Mouse (Mus musculus) stomach, postnatal 0 days (tissue): ENCODE data around the gene Rpf1. TPM values are rescaled to one million over a fixed set of nuclear protein-coding genes. Genes with fewer than 3 reads are reported as not detected.

ENCODE experiments used
- ATAC-seq: fragments of 200-750 bp; cut with Nextera tagmentation; 2 replicates; pipeline ENCODE4 v1.8.0; 2017; ENCODE audit not compliant: low FRiP score, low TSS enrichment
- DNase-seq: peaks from one replicate; pipeline ENCODE4 v3.0.0-alpha.2; 2016; ENCODE audit warnings: low spot score
- H3K27ac ChIP-seq: fragments of 300-500 bp; sonication (generic); replicated peaks from 2 replicates; pipeline ENCODE4 v1.5.1; 2014; ENCODE audit warnings: mild to moderate bottlenecking, control low read depth
- H3K27me3 ChIP-seq: fragments of 300-500 bp; sonication (generic); 2 replicates; pipeline ENCODE4 v1.6.1; 2014; ENCODE audit warnings: low read length; ENCODE audit not compliant: control insufficient read depth, insufficient read depth
- H3K36me3 ChIP-seq: fragments of 300-500 bp; sonication (generic); 2 replicates; pipeline ENCODE4 v1.6.1; 2014; ENCODE audit warnings: low read length, mixed read lengths; ENCODE audit not compliant: control insufficient read depth, insufficient read depth
- H3K4me1 ChIP-seq: fragments of 300-500 bp; sonication (generic); replicated peaks from 2 replicates; pipeline ENCODE4 v1.6.1; 2014; ENCODE audit warnings: antibody characterized with exemption; ENCODE audit not compliant: control insufficient read depth, insufficient read depth
- H3K4me2 ChIP-seq: fragments of 300-500 bp; sonication (generic); replicated peaks from 2 replicates; pipeline ENCODE4 v1.6.1; 2014; ENCODE audit warnings: low read depth, mild to moderate bottlenecking, control low read depth, moderate library complexity
- H3K4me3 ChIP-seq: fragments of 300-500 bp; sonication (generic); 2 replicates; pipeline ENCODE4 v1.5.1; 2014; ENCODE audit warnings: low read depth, low read length, control low read depth
- H3K9ac ChIP-seq: fragments of 300-500 bp; sonication (generic); 2 replicates; pipeline ENCODE4 v1.6.1; 2014; ENCODE audit warnings: mild to moderate bottlenecking, low read length, control low read depth, mixed read lengths
- H3K9me3 ChIP-seq: fragments of 300-500 bp; sonication (generic); 2 replicates; pipeline ENCODE4 v1.6.1; 2016; ENCODE audit warnings: low read length; ENCODE audit not compliant: control insufficient read depth
- CTCF ChIP-seq: IDR thresholded peaks from 2 replicates; pipeline ENCODE4 v1.5.1; 2016; ENCODE audit warnings: antibody characterized with exemption, low read depth, mild to moderate bottlenecking, moderate library complexity
- EP300 ChIP-seq: optimal IDR thresholded peaks from 2 replicates; pipeline ENCODE3; 2016; ENCODE audit warnings: antibody characterized with exemption
- WGBS: fragments of 180-500 bp; shearing (Covaris S2); extraction: QIAGEN DNeasy Blood & Tissue Kit; methylation state at CpG from one replicate; pipeline ENCODE4 v1.1.7; 2014; 5-methylcytosine and 5-hydroxymethylcytosine counted together
- polyA plus RNA-seq: library from polyadenylated mRNA; unstranded; fragments of >200 nt; fragmentation: Nextera tagmentation; extraction: Ambion mirVana; gene quantifications from 2 replicates; pipeline ENCODE4 v1.2.1, GENCODE M21; 2015

The Rpf1 gene
- polyA plus RNA-seq, 1 experiment from 2014 or later, result 30.8 TPM

- ATAC-seq, result no peak; the same call in 1 of the 2 replicates
- Histone ChIP-seq H3K36me3 (no peaks in the 10 kb centered on the region), H3K9me3 (no peaks in the 10 kb centered on the region), H3K4me2 (no peak overlapping the region), H3K27me3 (no peaks in the 10 kb centered on the region), H3K9ac (no peak overlapping the region), H3K27ac (peak overlapping the region; percentile 35; the same call in 1 of the 2 replicates), H3K4me1 (no peaks in the 10 kb centered on the region), H3K4me3 (no peak overlapping the region)
- WGBS, result 28% methylated on average over 7 of the region's 7 CpGs
- TF ChIP-seq CTCF (no peak), EP300 (no peak)
- DNase-seq, result no peak
Observed at GRCm38 (mm10) chr3:146567366-146567765, 46.1 kb upstream of the Rpf1 start.

GRCm38 (mm10) chr3:146565065-146565411 is 43.8 kb upstream of the Rpf1 start:
- Histone ChIP-seq H3K27ac (no peak overlapping the region), H3K27me3 (no peaks in the 10 kb centered on the region), H3K4me1 (no peaks in the 10 kb centered on the region), H3K4me3 (no peak overlapping the region), H3K36me3 (no peaks in the 10 kb centered on the region), H3K9me3 (no peaks in the 10 kb centered on the region), H3K4me2 (no peak overlapping the region), H3K9ac (no peak overlapping the region)
- ATAC-seq (no peak), DNase-seq (no peak)
- 90% methylated on average over 1 of the region's 1 CpGs for WGBS
- TF ChIP-seq EP300 (no peak), CTCF (no peak)

GRCm38 (mm10) chr3:146564268-146565064 is 43.2 kb upstream of the Rpf1 start:
- H3K36me3 ChIP-seq, result no peaks in the 10 kb centered on the region
- 39% methylated on average over 14 of the region's 14 CpGs for WGBS
- no peaks in the 10 kb centered on the region for H3K4me1 ChIP-seq
- ATAC-seq, result no peak
- no peak overlapping the region for H3K4me2 ChIP-seq
- H3K27ac ChIP-seq, result no peak overlapping the region
- H3K27me3 ChIP-seq, result no peaks in the 10 kb centered on the region
- TF ChIP-seq CTCF (peak; percentile 87), EP300 (no peak)
- no peak overlapping the region for H3K9ac ChIP-seq
- DNase-seq, result peak; percentile 82
- no peak overlapping the region for H3K4me3 ChIP-seq
- no peaks in the 10 kb centered on the region for H3K9me3 ChIP-seq

- Histone ChIP-seq H3K27me3 (no peaks in the 10 kb centered on the region), H3K9ac (no peak overlapping the region), H3K9me3 (no peaks in the 10 kb centered on the region), H3K4me3 (no peak overlapping the region), H3K27ac (no peak overlapping the region), H3K4me1 (no peaks in the 10 kb centered on the region), H3K36me3 (no peaks in the 10 kb centered on the region), H3K4me2 (no peak overlapping the region)
- no peak for TF ChIP-seq EP300
- no peak for TF ChIP-seq CTCF
- 87% methylated on average over 7 of the region's 7 CpGs for WGBS
- ATAC-seq (no peak), DNase-seq (no peak)
Observed at GRCm38 (mm10) chr3:146562936-146563335, 41.7 kb upstream of the Rpf1 start.

GRCm38 (mm10) chr3:146557507-146557906 is 36.3 kb upstream of the Rpf1 start:
- TF ChIP-seq CTCF (no peak), EP300 (no peak)
- DNase-seq (no peak), ATAC-seq (no peak)
- H3K4me2 ChIP-seq, result no peak overlapping the region
- no peaks in the 10 kb centered on the region for H3K4me1 ChIP-seq
- H3K27ac ChIP-seq, result no peak overlapping the region
- H3K9me3 ChIP-seq, result no peaks in the 10 kb centered on the region
- no peaks in the 10 kb centered on the region for H3K36me3 ChIP-seq
- no peaks in the 10 kb centered on the region for H3K27me3 ChIP-seq
- H3K9ac ChIP-seq, result no peak overlapping the region
- 85% methylated on average over 6 of the region's 6 CpGs for WGBS
- no peak overlapping the region for H3K4me3 ChIP-seq

- no peaks in the 10 kb centered on the region for H3K9me3 ChIP-seq
- no peaks in the 10 kb centered on the region for H3K27me3 ChIP-seq
- H3K4me3 ChIP-seq, result no peak overlapping the region
- TF ChIP-seq EP300 (no peak), CTCF (peak; percentile 30)
- no peak overlapping the region for H3K4me2 ChIP-seq
- WGBS, result 74% methylated on average over 1 of the region's 1 CpGs
- H3K4me1 ChIP-seq, result no peaks in the 10 kb centered on the region
- no peak overlapping the region for H3K9ac ChIP-seq
- H3K27ac ChIP-seq, result no peak overlapping the region
- DNase-seq, result no peak
- H3K36me3 ChIP-seq, result no peaks in the 10 kb centered on the region
- ATAC-seq, result no peak
Observed at GRCm38 (mm10) chr3:146556567-146556966, 35.3 kb upstream of the Rpf1 start.
